Mouse (Mus musculus): ENCODE measurements around the gene Ces1h. TPM values are rescaled to one million over a fixed set of nuclear protein-coding genes. Genes with fewer than 3 reads are reported as not detected.

The Ces1h gene
- polyA plus RNA-seq, 1 experiment: not detected

GRCm38 (mm10) chr8:93337207-93337606, 42.3 kb downstream of the Ces1h start, which contains the start of gene Ces1g:
TSS of gene Ces1g (minus strand) at chr8:93337308.
- no peaks in the 10 kb centered on the region for H3K27me3 ChIP-seq (ENCODE audit: control insufficient read depth)
- TF ChIP-seq GATA1 (IDR thresholded peaks at IDR 0.05; ENCODE audit: low read length) (no peak), TAL1 (IDR thresholded peaks at IDR 0.05; ENCODE audit: low read length) (no peak)
- peaks cover 5% of the 10 kb centered on the region; the same call in 1 of the 2 replicates for H3K9me3 ChIP-seq (ENCODE audit: control insufficient read depth, low read length)
- H3K4me1 ChIP-seq (ENCODE audit: control insufficient read depth): no peaks in the 10 kb centered on the region
- no peak within 1 kb of the TSS for H3K4me3 ChIP-seq (replicated peaks)
- no peaks in the 10 kb centered on the region for H3K36me3 ChIP-seq (ENCODE audit: control insufficient read depth)

DNA sequence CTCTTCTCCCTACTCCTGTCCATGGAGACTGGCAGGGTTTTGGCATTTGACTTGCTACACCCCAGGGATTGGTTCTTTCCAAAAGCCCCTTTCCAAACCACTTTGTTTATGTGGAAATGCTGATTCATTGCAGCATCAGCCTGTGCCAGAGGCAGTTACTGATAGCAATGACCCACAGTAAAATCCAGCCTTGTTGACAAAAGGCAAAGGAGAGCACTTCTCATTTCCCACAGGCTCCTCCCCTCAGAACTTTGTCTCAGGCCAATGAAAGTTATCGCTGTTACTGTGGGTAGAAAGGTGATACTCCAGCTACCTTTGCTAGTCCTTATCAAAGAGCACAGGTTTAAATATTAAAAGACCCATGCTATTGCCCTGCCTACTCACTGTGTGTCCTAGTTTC, 46.8 kb downstream of the Ces1h start:
- H3K9me3 ChIP-seq (ENCODE audit: control insufficient read depth, low read length): peaks cover 8% of the 10 kb centered on the region; the same call in 1 of the 2 replicates
- no peaks in the 10 kb centered on the region for H3K36me3 ChIP-seq (ENCODE audit: control insufficient read depth)
- H3K4me3 ChIP-seq (replicated peaks): no peak overlapping the region
- H3K4me1 ChIP-seq (ENCODE audit: control insufficient read depth): no peaks in the 10 kb centered on the region
- H3K27me3 ChIP-seq (ENCODE audit: control insufficient read depth): no peaks in the 10 kb centered on the region
- TF ChIP-seq TAL1 (IDR thresholded peaks at IDR 0.05; ENCODE audit: low read length) (no peak), GATA1 (IDR thresholded peaks at IDR 0.05; ENCODE audit: low read length) (no peak)

DNA sequence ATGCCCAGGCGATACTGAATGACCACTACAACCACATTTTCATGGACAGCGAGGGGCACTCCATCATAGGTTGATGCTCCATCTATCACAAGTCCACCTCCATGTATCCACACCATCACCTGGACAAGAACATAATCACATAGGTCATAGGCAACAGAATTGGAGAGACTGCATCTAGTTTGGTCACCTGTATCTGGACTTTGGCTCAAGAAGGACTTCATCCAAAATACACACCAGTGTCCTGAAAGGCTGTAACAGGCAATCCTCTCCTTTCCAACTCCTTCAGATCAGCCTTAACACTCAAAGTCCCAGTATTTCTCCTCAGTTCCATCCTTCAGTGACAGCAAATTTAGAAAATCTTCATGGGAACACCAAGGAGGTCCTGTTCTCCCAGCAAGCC, 48.4 kb downstream of the Ces1h start:
- Histone ChIP-seq H3K36me3 (ENCODE audit: control insufficient read depth) (no peaks in the 10 kb centered on the region), H3K9me3 (ENCODE audit: control insufficient read depth, low read length) (peaks cover 8% of the 10 kb centered on the region; the same call in 1 of the 2 replicates), H3K27me3 (ENCODE audit: control insufficient read depth) (no peaks in the 10 kb centered on the region), H3K4me3 (replicated peaks) (no peak overlapping the region), H3K4me1 (ENCODE audit: control insufficient read depth) (no peaks in the 10 kb centered on the region)
- TF ChIP-seq GATA1 (IDR thresholded peaks at IDR 0.05; ENCODE audit: low read length): no peak
- no peak for TF ChIP-seq TAL1 (IDR thresholded peaks at IDR 0.05; ENCODE audit: low read length)

- no peak for TF ChIP-seq TAL1 (IDR thresholded peaks at IDR 0.05; ENCODE audit: low read length)
- no peak for TF ChIP-seq GATA1 (IDR thresholded peaks at IDR 0.05; ENCODE audit: low read length)
- no peaks in the 10 kb centered on the region for H3K36me3 ChIP-seq (ENCODE audit: control insufficient read depth)
These were observed 54.4 kb downstream of the Ces1h start for GRCm38 (mm10) chr8:93325123-93325522.

GRCm38 (mm10) chr8:93317031-93317430, 62.5 kb downstream of the Ces1h start:
- Histone ChIP-seq H3K36me3 (ENCODE audit: control insufficient read depth) (no peaks in the 10 kb centered on the region), H3K27me3 (ENCODE audit: control insufficient read depth) (no peaks in the 10 kb centered on the region), H3K9me3 (ENCODE audit: control insufficient read depth, low read length) (peaks cover 3% of the 10 kb centered on the region; the same call in 1 of the 2 replicates), H3K4me3 (replicated peaks) (no peak overlapping the region), H3K4me1 (ENCODE audit: control insufficient read depth) (no peaks in the 10 kb centered on the region)
- TF ChIP-seq GATA1 (IDR thresholded peaks at IDR 0.05; ENCODE audit: low read length) (no peak), TAL1 (IDR thresholded peaks at IDR 0.05; ENCODE audit: low read length) (no peak)

More at GRCm38 (mm10) chr8:93325123-93325522, 54.4 kb downstream of the Ces1h start:
- H3K4me1 ChIP-seq (ENCODE audit: control insufficient read depth): no peaks in the 10 kb centered on the region
- peaks cover 9% of the 10 kb centered on the region for H3K9me3 ChIP-seq (ENCODE audit: control insufficient read depth, low read length)
- no peaks in the 10 kb centered on the region for H3K27me3 ChIP-seq (ENCODE audit: control insufficient read depth)
- no peak overlapping the region for H3K4me3 ChIP-seq (replicated peaks)

- H3K9me3 ChIP-seq (ENCODE audit: control insufficient read depth, low read length): peaks cover 3% of the 10 kb centered on the region; the same call in 1 of the 2 replicates
- TF ChIP-seq GATA1 (IDR thresholded peaks at IDR 0.05; ENCODE audit: low read length) (no peak), TAL1 (IDR thresholded peaks at IDR 0.05; ENCODE audit: low read length) (no peak)
- no peaks in the 10 kb centered on the region for H3K27me3 ChIP-seq (ENCODE audit: control insufficient read depth)
- H3K4me3 ChIP-seq (replicated peaks): no peak overlapping the region
- no peaks in the 10 kb centered on the region for H3K36me3 ChIP-seq (ENCODE audit: control insufficient read depth)
- no peaks in the 10 kb centered on the region for H3K4me1 ChIP-seq (ENCODE audit: control insufficient read depth)
These were observed 64.0 kb downstream of the Ces1h start for GRCm38 (mm10) chr8:93315557-93315956.

Other genes with a start within 250 kb of the Ces1h start
- gene Ces1c, start 248.4 kb downstream of the Ces1h start, polyA plus RNA-seq (2012): not detected in 2 replicates
- not detected in 2 replicates for gene Ces1d, start 181.9 kb downstream of the Ces1h start, polyA plus RNA-seq (2012)
- gene Ces1e, start 150.1 kb downstream of the Ces1h start, polyA plus RNA-seq (2012): not detected in 2 replicates
- gene Ces1f, start 100.0 kb downstream of the Ces1h start, polyA plus RNA-seq (2012): not detected in 2 replicates
- gene Ces1g, start 42.4 kb downstream of the Ces1h start, polyA plus RNA-seq (2012): not detected in 2 replicates
- not detected in 2 replicates for gene Ces5a, start 156.1 kb upstream of the Ces1h start, polyA plus RNA-seq (2012)

All from erythroblast, embryonic 14.5 days (primary cell).